Mouse (Mus musculus) C2C12 (cell line): Measurements from ENCODE around the gene Kifc3.

Experiments
- CTCF ChIP-seq: IDR thresholded peaks from one replicate; pipeline ENCODE4 v1.5.1; 2011; ENCODE audit not compliant: control insufficient read depth, insufficient read depth, insufficient read length
- MAX ChIP-seq: IDR thresholded peaks from one replicate; pipeline ENCODE4 v1.6.1; 2011; ENCODE audit warnings: mild to moderate bottlenecking, control low read depth
- MYOD1 ChIP-seq: IDR thresholded peaks from one replicate; pipeline ENCODE4 v1.6.1; 2011; ENCODE audit warnings: low read depth; ENCODE audit not compliant: control insufficient read depth, insufficient read length

- no peak for TF ChIP-seq CTCF
- TF ChIP-seq MYOD1, result no peak
- TF ChIP-seq MAX, result no peak
Measured at GRCm38 (mm10) chr8:95181850-95182249, 20.8 kb downstream of the Kifc3 start.
